Mouse (Mus musculus): ENCODE data around the gene Olfr1386. TPM values are rescaled to one million over a fixed set of nuclear protein-coding genes. Genes with fewer than 3 reads are reported as not detected.

Gene Olfr1386
- polyA plus RNA-seq (2012; rRNA removed): not detected in 2 replicates

DNA sequence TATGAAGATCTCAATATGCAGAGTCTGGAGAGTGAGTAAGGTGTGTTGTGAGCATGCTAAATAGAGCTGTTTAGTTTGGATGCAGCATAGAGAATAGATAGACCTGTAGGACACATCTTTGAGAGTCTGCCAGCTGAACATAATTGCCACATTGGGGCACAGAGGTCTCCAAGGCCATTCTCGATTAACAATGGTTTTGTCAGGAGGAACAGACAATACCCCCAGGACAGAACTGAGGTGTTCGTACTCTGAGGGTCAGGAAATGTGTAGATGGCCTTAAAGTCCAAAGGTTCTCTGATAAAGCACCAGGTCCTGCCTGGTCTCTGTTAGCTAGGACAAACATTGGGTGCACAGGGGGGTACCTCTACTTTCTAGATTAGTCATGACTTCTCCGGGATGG is at the start of gene Olfr1386:
Olfr1386 (plus strand) TSS at position 301 of the 400 bp plus-strand sequence.

DNA sequence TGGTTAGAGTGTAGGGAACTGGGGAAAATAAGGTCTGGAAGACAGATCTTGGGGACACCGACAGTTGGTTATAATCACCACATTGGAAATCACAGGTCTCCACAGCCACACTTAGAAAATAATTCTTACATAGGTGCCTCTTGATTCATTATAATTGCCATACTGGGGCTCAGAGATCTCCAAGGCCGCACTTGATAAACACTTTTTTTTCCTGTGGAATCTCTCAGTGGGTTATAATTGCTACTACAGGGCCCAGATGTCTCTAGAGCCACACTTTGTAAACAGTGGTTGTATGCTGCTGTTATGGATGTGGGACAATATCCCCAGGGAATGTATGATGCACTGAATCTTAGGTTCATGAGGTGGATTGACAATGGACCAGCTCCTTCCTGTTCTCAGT is 42.1 kb upstream of the Olfr1386 start, which contains the start of gene Olfr1389:
Olfr1389 (plus strand) TSS at position 301 of the 400 bp plus-strand sequence.

DNA sequence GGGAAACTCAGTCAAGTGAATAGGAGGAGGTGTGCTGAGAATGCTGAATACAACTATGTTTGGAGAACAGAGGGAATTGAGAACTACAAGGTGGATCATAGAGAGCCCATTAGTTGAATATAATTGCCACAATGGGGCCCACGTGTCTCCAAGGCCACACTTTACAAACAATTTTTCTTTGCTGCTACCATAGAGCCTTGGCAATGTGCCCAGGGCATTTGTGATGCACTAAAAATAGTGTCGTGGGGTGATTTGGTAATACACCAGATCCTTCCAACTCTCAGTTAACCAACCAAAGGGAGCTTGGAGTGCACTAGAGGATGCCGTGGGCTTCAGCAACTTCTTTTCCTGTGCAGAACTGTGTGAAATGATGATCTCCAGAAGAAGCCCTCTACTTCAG is 28.4 kb upstream of the Olfr1386 start, which contains the start of gene Olfr1388:
Olfr1388 (plus strand) TSS at position 214 of the 400 bp plus-strand sequence.

DNA sequence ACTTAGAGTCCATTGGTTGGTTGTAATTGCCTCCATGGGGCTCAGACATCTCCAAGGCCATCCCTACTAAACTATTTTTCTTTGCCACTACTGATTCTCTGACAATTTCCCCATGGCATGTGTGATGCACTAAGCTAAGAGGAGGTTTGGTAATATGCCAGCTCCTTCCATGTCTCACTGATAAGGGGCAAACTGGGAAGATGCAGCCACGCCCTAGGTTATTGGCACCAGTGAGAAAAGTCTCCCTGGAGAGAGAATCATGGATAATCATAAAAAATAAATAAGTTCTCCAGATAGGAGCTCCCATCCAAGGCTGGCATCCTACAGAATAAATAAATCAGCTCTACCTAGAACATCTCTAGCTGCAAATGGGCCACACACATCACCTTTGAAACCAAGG is 9.8 kb upstream of the Olfr1386 start, which contains the start of gene Olfr1387:
Olfr1387 (plus strand) TSS at position 301 of the 400 bp plus-strand sequence.

DNA sequence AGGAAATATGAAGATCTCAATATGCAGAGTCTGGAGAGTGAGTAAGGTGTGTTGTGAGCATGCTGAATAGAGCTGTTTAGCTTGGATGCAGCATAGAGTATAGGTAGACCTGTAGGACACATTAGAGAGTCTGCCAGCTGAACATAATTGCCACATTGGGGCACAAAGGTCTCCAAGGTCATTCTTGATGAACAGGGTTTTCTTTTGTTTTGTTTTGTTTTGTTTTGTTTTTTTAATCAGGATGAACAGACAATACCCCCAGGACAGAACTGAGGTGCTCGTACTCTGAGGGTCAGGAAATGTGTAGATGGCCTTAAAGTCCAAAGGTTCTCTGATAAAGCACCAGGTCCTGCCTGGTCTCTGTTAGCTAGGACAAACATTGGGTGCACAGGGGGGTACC is 23.9 kb downstream of the Olfr1386 start, which contains the start of gene Olfr1385:
Olfr1385 (plus strand) TSS at position 301 of the 400 bp plus-strand sequence.

DNA sequence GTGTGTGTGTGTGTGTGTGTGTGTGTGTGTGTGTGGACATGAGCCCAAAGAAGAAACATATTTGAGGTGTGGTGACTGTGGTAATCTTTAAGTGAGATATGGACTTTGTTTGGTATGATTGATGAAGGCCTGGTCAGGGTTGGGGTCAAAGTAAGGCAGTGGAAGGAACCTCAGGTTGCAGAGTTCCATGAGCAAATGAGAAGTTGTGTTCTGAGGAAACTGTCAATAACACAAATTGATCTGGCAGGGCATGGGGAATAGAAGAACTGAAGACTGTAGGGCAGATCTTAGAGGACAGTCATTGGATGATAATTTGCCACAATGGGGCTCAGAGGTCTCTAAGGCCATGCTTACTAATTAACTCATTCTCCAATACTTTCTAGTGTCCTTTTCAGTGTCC is 54.5 kb downstream of the Olfr1386 start, which contains the start of gene Olfr1383:
Olfr1383 (plus strand) TSS at position 301 of the 400 bp plus-strand sequence.

Other genes with a start within 250 kb of the Olfr1386 start
- gene Mgat1, start 220.9 kb upstream of the Olfr1386 start, polyA plus RNA-seq (2012; rRNA removed): 22.4 and 25.0 TPM in 2 replicates
- gene Olfr1393, start 186.7 kb upstream of the Olfr1386 start, polyA plus RNA-seq (2012; rRNA removed): 0.05 TPM in 2 replicates
- gene Olfr1392, start 179.8 kb upstream of the Olfr1386 start, polyA plus RNA-seq (2012; rRNA removed): 0.01 TPM in 2 replicates
- gene Olfr10, start 160.3 kb upstream of the Olfr1386 start, polyA plus RNA-seq (2012; rRNA removed): not detected in 2 replicates
- not detected in 2 replicates for gene Olfr1391, start 142.3 kb upstream of the Olfr1386 start, polyA plus RNA-seq (2012; rRNA removed)
- gene Olfr1390, start 129.9 kb upstream of the Olfr1386 start, polyA plus RNA-seq (2012; rRNA removed): not detected in 2 replicates
- not detected in 2 replicates for gene Olfr1389, start 42.0 kb upstream of the Olfr1386 start, polyA plus RNA-seq (2012; rRNA removed)
- gene Olfr1388, start 28.4 kb upstream of the Olfr1386 start, polyA plus RNA-seq (2012; rRNA removed): 0.14 TPM in 2 replicates
- not detected in 2 replicates for gene Olfr1387, start 9.7 kb upstream of the Olfr1386 start, polyA plus RNA-seq (2012; rRNA removed)
- gene Olfr1385, start 24.0 kb downstream of the Olfr1386 start, polyA plus RNA-seq (2012; rRNA removed): not detected in 2 replicates
- gene Olfr1384, start 41.7 kb downstream of the Olfr1386 start, polyA plus RNA-seq (2012; rRNA removed): not detected in 2 replicates
- gene Olfr1383, start 54.6 kb downstream of the Olfr1386 start, polyA plus RNA-seq (2012; rRNA removed): not detected in 2 replicates
- gene Olfr1382, start 63.2 kb downstream of the Olfr1386 start, polyA plus RNA-seq (2012; rRNA removed): not detected in 2 replicates
- not detected in 2 replicates for gene Olfr1381, start 78.4 kb downstream of the Olfr1386 start, polyA plus RNA-seq (2012; rRNA removed)
- not detected in 2 replicates for gene Olfr1380, start 91.8 kb downstream of the Olfr1386 start, polyA plus RNA-seq (2012; rRNA removed)
- gene Flt4, start 144.2 kb downstream of the Olfr1386 start, polyA plus RNA-seq (2012; rRNA removed): 1.8 and 2.0 TPM in 2 replicates
- 0.18 TPM in 1 of 2 replicates, not detected in the other for gene Scgb3a1, start 198.6 kb downstream of the Olfr1386 start, polyA plus RNA-seq (2012; rRNA removed)
- 21.8 and 26.6 TPM in 2 replicates for gene Cnot6, start 247.7 kb downstream of the Olfr1386 start, polyA plus RNA-seq (2012; rRNA removed)